Mouse (Mus musculus): ENCODE measurements around the gene Mcf2. TPM values are rescaled to one million over a fixed set of nuclear protein-coding genes. Genes with fewer than 3 reads are reported as not detected.

Mcf2 gene
- total RNA-seq, 2 experiments from 2014 or later = 2.6 to 3.1 TPM

DNA sequence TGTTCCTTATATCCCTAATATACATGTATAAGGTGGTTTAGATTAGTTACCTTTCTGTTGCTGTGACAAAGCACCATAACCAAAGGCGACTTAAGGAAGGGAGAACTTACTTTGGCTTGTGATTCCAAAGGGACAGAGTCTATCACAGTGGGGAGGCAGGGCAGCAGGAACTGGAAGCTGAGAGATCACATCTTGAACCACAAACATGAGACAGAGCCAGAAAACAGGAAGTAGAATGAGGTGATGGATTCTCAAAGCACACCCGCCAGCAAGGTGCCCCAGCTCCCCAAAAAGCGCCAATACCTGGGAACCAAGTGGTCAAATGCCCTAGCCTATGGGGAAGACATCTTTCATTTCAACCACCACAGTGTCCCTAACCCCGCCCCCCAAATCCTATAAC lies 157.9 kb downstream of the Mcf2 start:
- Histone ChIP-seq H3K4me3 (no peak overlapping the region), H3K27ac (no peak overlapping the region)
- no peak for DNase-seq (ENCODE audit: low spot score in 2 of 2)
- TF ChIP-seq CTCF (conservative IDR thresholded peaks at IDR 0.05) = no peak

DNA sequence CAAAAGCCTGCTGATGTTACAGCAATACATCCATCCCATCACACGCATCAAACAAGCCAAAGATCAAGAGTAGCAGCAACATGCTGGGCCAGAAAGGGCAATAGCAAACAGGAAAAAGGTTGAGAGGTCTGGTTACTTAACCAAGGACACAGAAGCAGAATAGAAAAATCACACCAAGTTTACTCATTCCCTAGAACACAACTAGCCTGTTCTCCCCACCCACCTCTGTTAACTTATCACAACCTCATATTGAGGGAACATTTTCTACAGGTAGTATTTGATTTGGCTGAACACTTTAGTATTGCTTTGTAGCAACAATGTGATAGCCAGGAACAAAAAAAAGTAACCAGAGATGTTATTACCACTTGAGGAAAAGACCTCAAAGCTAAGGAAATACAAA lies 164.3 kb downstream of the Mcf2 start:
- no peak for TF ChIP-seq CTCF (conservative IDR thresholded peaks at IDR 0.05)
- no peak overlapping the region for H3K27ac ChIP-seq
- no peak for DNase-seq (ENCODE audit: low spot score in 2 of 2)
- no peak overlapping the region for H3K4me3 ChIP-seq

GRCm38 (mm10) chrX:60013084-60013676 lies 165.7 kb downstream of the Mcf2 start:
- TF ChIP-seq CTCF (conservative IDR thresholded peaks at IDR 0.05) = peak; percentile 83
- peak in 1 of 2 experiments; percentile 31 for DNase-seq (ENCODE audit: low spot score in 2 of 2)
- Histone ChIP-seq H3K27ac (no peak overlapping the region), H3K4me3 (no peak overlapping the region)

Other genes with a start within 250 kb of the Mcf2 start
- under 1 TPM; 0.18 to 0.25 TPM for gene F9, start 179.6 kb downstream of the Mcf2 start, total RNA-seq (2021)